Mouse (Mus musculus) cerebellum, postnatal 10 days (tissue): ENCODE measurements around the gene Exosc9.
"Not testable (repeated sequence)": the region's sequence is repeated elsewhere in the genome, so short reads cannot be mapped to it uniquely, and the experiment has no call there.

Source experiments
- DNase-seq, 2 experiments: peaks; one replicate each; pipeline ENCODE4 v3.0.0; 2021; ENCODE audit warnings: mixed read lengths in 2 of 2

Gene Exosc9

DNA sequence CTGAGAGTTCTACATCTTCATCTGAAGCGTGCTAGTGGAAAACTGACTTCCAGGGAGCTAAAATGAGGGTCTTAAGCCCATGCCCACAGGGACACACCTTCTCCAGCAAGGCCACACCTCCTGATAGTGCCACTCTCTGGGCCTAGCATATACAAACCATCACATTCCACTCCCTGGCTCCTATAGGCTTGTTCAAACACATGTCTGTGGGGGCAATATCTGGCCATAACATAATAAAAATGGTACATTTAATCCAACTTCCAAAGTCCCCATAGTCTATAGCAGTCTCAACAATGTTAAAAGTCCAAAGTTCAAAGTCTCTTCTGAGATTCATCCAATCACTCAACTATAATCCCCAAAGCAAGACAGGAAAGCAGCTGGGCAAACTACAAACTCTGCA lies 5.2 kb downstream of the Exosc9 start:
- no peak for DNase-seq

DNA sequence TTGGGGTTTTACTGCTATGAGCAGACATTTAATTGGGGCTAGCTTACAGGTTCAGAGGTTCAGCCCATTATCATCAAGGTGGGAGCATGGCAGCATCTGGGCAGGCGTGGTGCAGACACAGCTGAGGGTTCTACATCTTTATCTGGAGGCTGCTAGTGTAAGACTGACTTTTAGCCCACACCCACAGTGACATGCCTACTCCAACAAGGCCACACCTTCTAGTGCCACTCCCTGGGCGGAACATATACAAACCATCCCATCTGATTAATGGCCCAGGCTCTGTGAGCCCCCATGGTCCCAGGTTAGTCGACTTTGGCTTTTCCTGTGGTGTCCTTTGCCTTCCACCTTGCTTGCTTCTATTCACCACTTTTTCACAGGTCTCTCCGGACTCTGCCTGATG lies 7.2 kb downstream of the Exosc9 start:
- DNase-seq = no peak

DNA sequence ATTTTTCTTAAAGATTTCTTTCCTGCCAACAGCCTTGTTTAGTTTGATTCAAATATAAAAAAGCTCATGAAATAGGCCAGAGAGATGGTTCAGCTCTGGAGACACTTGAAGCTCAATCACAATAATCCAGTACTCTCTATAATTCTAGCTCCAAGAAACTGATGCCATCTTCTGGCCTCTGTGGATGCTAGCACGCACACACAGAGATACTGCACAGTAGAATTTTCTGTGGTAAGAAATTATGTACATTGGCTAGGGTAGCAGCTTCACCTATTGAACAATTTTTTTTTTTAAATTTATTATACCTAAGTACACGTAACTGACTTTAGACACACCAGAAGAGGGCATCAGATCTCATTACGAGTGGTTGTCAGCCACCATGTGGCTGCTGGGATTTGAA lies 11.3 kb downstream of the Exosc9 start:
- no peak for DNase-seq

DNA sequence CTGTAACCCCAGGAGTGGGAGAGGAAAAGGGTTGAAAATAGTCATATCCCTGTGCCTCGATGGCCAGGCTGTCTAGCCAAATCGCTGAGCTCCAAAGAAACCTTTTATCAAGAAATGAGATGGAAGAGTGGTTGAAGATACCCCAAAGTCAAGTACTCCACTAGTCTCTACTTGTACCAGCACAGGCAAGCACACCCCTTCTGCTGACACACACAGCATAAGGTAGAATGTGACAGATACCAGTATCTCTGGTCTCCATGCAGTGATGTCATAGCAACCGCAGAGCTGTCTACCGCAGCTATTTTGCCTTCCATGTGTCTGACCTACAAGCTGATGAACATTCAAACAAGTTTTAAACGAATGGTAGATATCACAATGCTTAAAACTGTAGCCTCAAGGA lies 17.4 kb downstream of the Exosc9 start:
- no peak for DNase-seq

DNA sequence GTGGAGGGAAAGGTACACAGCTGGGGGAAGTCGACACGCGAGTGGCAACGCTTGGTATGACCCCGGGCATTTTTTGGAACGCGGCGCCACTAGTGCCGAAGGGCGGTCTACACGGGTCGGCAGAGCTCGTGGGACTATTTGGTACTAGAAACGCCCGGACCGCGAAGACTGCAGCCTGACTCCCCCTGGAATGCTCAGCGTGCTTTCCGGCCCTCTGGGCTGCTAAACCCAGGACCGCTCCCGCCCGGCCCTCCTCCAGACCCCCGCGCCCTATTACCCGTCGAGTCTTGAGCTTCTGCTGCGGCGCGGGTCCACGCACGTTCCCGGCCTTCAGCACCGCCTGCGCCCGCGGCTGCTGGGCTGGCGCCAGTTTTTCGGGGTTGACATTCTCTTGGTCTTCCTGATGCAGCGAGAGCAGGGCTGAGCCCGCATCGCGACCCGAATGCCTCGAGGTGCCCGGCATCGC lies 19.0 kb downstream of the Exosc9 start:
- peak in 1 of 2 experiments; percentile 66 for DNase-seq

DNA sequence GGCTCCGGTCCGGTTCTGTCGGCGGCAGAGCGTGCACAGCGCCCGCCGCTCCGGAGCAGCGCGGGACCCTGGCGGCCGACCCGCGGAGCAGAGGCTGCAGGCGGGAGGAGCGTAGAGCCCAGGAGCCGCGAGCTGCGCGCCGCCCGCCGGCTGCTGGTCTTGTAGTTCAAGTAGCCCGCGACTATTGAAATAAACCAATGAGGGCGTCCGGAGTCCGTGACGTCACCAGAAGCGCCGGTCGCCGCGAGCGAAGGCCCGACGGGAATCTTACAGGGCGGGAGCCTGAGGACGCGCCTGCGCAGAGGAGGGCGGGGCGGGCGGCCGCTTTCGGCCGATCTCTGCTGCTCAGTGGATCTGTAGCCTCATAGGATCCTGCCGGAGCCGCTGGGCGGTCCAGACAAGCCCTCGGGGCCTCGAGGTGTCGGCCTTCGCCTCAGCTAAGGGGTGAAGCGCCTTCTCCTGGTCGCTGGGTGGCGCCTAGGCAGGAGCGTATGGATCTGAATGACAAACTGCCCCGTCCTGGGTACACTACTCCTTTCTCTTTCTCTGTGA lies 19.5 kb downstream of the Exosc9 start, which contains the start of gene Ccna2:
Gene Ccna2 (minus strand): TSS at position 324 of the 552 bp plus-strand sequence.
- DNase-seq = peak; percentile 99

DNA sequence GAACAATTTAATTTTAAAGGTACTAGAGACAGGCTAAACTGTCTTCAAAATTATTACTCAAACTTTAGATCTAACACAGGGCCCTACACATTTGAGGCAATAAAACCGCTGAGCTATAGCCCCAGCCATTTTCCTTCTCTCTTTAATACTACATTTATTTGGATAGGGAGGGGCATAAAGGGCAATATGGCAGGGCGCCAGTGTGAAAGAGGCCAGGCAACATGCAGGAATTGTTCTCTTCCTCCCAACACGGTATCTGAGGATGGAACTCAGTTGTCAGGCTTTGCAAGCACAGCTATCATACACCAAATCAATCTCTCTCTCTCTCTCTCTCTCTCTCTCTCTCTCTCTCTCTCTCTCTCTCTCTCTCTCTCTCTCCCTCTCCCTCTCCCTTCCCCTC lies 46.4 kb downstream of the Exosc9 start:
- no peak for DNase-seq

DNA sequence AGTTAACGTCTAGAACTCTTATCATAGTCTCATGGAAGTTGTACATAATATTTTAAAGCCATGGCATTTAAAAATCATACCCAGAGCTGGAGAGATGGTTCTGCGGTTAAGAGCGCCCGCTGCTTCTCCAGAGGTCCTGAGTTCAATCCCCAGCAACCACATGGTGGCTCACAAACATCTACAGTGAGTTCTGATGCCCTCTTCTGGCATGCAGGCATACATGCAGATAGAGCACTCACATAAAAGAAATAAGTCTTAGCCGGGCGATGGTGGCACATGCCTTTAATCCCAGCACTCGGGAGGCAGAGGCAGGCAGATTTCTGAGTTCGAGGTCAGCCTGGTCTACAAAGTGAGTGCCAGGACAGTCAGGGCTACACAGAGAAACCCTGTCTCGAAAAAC lies 47.4 kb downstream of the Exosc9 start:
- DNase-seq = not testable (repeated sequence)

DNA sequence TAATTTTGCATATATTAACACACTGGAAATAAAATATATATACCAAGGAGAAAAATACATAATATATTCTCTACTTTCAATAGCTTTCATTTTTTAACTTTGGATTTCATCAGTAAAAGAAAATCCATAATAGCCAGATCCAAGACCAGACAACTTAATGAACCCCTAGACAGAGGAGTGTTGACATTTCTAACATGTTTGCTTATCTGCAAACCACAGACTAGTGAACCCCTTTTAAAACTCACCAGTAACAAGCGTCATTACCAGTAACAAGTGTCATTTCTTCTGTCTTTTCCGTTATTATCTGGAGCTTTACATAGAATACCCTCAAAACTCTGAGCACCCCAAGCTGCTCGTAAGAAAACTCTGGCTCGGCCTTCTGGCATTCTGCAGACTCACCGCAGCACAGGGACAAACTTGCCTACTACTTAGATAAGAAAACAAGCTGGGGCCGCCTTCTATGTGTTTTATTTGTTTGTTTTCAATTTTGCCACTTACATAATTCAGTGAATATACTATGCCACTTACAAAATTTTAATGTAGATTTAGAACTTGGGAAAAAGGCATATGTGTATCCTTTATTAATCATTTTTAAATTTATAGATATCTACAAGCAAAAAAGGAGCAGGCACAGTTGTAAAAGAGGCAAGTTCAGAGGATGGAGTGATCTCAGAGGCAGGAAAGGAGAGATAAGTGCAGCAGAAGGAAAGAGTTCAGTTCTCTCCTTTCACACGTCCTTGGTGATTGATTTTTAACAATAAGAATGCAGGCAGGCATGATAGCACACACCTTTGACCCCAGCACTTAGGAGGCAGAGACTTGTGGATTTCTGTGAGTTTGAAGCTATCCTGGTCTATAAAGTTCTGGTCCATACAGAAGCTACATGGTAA lies 53.7 kb downstream of the Exosc9 start:
- no peak for DNase-seq

DNA sequence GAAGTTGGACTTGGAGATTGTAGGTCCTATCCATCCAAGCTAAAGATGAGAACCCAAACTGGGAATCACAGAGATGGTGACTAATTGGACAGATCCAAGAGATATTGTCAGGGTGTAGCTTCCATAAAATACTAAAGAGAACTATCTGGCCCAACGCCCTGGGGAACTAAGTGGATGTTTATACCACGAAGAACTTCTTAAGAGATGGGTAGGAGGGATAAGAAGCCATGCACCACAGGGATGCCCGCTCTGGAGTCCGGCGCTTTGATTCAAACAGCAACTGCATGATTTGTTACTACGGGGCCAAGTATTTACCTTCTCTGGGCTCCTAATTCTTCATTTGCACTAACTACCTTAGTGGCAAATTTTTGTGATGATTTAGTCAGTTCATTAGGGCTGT lies 60.3 kb downstream of the Exosc9 start:
- peak; percentile 28 to 34 for DNase-seq

DNA sequence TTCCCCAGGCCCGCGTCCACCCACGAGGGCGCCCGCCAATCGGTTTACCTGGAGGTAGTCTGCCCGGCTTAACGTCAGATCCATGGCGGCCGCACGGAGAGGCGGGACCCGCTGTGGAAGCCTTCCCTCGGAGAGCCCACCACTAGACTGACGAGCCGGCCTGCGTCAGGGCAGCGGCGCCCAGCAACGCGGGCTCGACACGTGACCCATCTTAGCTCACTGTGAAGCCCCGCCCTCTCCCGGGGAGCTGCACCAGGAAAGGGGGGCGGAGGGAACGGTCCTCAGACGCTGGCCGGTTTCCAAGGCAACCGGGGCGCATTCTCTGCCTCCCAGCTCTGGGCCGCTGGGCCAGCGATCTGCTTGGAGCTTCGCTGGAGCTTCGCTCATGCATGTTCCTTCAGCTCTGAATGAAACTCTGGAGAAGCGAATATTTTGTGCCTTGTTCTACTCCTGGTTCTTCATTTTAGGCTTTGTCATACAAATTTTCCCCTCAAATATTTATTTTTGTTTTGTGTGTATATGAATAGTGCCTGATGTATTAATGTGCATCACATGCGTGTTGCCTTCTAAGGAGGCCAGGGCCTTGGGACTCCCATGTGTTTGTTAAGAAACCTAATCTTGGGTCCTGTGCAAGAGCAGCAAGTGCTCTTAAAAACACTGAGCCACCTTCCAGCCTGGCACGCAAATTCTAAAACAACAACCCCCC lies 60.9 kb downstream of the Exosc9 start, which contains the start of gene Bbs7:
Gene Bbs7 (minus strand): TSS at position 276 of the 706 bp plus-strand sequence.
- peak; percentile 97 to 98 for DNase-seq

DNA sequence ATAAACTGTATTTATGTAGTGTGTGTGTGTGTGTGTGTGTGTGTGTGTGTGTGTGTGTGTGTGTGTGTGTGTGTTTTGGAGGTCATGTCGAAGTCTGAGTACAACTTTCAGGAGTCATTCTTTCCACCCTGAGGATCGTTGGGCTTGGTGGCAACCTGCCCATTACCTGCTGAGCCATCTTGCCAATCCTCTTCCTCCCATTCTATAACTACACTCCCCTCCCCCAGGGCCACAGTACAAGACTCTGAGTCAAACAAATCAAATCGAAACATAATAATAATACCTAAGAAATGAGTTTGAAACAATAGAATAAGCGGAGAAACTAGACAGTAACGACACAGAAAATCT lies 61.5 kb downstream of the Exosc9 start:
- peak; percentile 63 to 75 for DNase-seq
